Mouse (Mus musculus) 3134 (cell line): ENCODE results near the gene Tcp10a.
"Not testable (repeated sequence)": the region's sequence is repeated elsewhere in the genome, so short reads cannot be mapped to it uniquely, and the experiment has no call there.

Experiments used
- DNase-seq: peaks from one replicate; pipeline ENCODE4 v3.0.0-alpha.2; 2011; ENCODE audit warnings: low spot score; ENCODE audit not compliant: insufficient read length; ENCODE audit errors: extremely low read depth

Tcp10a gene

GRCm38 (mm10) chr17:7366676-7367374 is 42.4 kb downstream of the Tcp10a start:
- not testable (repeated sequence) for DNase-seq

DNA sequence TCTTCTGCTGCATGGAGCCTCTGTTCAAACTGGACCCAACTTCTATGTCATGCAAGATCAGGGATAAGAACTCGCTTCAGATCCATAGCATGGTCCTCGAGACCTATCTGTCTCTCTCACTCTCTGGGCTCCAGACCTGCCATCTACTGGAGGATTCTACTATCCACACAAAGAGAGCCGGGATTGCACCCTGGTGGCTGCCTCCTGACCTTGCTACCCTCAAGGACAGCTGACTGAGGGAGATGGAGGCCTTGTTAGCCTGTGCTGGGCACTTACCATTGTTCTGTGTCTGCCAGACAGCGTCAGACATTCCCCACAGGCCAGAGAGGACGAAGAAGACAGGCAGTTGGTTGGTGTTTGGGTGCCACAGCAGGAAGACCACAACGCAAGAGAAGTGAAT is 45.0 kb downstream of the Tcp10a start:
- not testable (repeated sequence) for DNase-seq

- not testable (repeated sequence) for DNase-seq
These were observed 47.4 kb downstream of the Tcp10a start, which contains the start of gene Gm49630 for GRCm38 (mm10) chr17:7371879-7372278. Gene Gm49630 (minus strand): TSS chr17:7371979.

GRCm38 (mm10) chr17:7376951-7377700 is 52.7 kb downstream of the Tcp10a start:
- DNase-seq, result not testable (repeated sequence)

GRCm38 (mm10) chr17:7377907-7378306 is 53.5 kb downstream of the Tcp10a start:
- DNase-seq, result not testable (repeated sequence)

DNA sequence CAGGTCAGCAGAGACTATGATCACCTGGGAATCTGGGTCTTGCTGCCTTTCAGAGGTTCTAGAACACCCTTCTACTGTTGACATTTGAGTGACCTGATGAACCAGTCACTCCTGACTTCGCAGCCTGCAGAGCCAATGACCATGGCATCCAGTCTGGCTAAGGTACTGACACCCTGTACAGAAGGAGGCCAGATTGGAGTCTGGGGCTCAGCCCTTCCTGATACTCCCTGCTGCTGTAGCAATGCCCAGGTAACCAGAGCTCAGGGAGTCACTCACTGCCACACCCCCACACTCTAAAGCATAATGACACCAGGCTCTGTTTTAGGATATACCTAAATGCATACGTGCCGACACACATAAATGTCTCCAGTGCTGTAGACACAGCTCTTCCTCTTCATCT is 58.3 kb downstream of the Tcp10a start:
- not testable (repeated sequence) for DNase-seq

DNA sequence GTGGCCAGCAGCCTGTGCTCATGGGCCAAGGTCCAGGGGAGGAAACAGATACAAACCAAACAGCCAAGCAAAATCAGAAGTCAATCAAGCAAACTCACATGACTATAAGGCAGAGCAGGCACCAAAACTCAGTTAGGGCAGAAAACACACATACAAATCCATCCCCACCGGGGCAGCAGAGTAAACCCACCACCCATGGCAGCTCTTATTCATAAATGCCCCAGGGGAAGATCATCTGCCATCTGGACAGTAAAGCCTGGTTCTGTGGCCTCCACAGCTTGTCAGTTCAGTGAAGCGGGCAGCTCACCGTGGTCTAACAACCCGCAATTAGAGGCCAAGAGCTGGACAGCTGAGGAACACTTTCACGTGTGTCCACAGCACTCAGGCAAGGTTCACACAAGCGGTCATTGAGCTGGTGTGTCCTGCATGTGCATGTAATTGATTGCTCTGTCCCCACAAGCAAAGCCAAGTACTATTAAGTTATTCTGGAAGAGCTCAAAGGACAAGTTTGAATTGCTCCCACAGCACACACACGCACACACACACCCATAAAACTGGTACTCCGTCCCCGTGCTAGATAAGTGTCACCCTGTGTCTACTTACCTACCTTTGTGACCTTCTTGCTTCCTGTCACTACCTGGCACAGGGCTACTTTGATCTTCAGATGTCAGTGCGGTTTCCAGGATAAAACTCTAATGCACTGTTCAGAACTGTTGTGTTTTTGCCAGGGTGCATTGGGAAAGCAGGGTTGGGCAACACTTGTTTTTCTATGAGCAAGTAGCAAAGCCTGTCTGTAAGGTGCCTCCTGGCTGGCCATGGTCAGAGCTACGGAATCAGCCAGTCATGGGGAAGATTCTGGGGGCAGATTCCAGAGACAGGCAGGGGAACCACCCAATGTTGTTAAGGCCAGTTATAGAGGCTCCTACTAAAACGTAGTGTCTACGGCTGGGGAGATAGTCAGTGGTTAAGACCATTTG is 59.0 kb downstream of the Tcp10a start:
- not testable (repeated sequence) for DNase-seq

GRCm38 (mm10) chr17:7385364-7385763 is 60.9 kb downstream of the Tcp10a start, which contains the start of gene Unc93a2:
Gene Unc93a2 (minus strand): TSS chr17:7385464.
- DNase-seq, result not testable (repeated sequence)

DNA sequence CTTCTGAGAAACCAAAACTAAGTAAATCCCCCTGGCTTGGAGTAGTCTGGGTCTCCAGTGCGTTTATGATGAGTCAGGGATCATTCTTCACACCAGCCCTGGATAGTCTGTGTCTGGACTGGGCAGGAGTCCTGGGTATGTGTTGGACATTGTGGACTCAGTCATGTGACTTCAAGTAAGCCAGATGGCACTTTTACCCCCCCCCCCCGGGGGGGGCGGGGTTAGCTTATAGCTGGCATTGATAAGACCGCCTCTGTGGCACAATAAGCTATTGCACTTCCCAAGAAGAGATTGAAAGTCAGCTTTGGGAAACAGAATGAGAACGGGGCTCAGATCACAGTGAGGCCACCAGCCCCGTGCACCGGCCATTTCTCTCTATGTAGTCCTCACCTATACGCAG is 61.6 kb downstream of the Tcp10a start:
- DNase-seq, result not testable (repeated sequence)

DNA sequence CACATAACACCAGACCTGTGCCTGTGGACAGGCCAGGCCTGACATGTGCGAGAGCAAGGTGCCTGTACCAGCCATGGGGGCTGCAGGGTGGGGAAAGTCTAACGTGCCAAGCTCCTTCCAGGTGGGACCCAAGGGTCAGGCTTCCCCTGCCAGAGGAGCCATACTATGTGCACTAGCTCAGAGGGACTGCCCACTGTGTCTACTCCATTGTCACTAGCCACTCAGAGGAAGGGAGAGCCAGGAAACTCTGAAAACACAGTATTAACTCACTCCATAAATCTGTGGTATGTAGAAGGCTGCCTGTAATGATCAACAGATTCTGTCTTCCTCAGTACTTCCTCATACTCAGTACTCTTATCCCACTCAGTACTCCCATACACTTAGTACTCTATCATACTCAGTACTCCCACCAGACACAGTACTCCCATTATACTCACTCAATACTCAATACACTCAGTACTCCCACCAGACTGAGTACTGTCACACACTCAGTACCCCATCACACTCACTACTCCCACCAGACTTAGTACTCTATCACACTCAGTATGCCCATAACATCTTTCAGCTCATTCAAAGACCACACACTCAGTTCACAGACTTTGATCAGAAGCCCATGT is 64.0 kb downstream of the Tcp10a start:
- not testable (repeated sequence) for DNase-seq

GRCm38 (mm10) chr17:7388958-7389356 is 64.5 kb downstream of the Tcp10a start:
- not testable (repeated sequence) for DNase-seq

- not testable (repeated sequence) for DNase-seq
These were observed 65.5 kb downstream of the Tcp10a start for GRCm38 (mm10) chr17:7389898-7390297.

DNA sequence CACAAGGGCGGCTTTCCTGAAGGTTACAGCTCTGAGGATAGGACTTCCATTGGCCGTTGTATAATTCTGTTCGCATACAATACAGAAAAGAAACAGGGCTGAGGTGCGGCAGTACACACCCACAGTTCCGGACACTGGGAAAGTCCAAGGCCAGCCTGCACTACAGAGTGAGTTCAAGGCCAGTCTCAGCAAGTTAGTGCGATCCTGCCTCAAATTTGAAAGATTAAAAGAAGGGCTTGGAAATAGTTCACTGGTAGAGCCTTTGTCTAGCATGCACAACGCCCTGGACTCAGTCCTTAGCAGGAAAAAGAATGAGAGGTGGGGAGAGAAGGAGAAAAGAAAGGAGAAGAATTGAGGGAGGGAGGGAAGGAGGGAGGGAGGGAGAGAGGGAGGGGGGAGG is 70.7 kb downstream of the Tcp10a start:
- not testable (repeated sequence) for DNase-seq
